Mouse (Mus musculus) forebrain, embryonic 15.5 days (tissue): ENCODE data around the gene Smim24. TPM values are rescaled to one million over a fixed set of nuclear protein-coding genes. Genes with fewer than 3 reads are reported as not detected.

Experiments used
- ATAC-seq: fragments of 200-750 bp; cut with Nextera tagmentation; replicated peaks from 2 replicates; pipeline ENCODE4 v1.8.0; 2017; ENCODE audit warnings: mild to moderate bottlenecking, moderate TSS enrichment, moderate library complexity
- H3K27ac ChIP-seq: fragments of 300-500 bp; sonication (generic); replicated peaks from 2 replicates; pipeline ENCODE4 v1.5.1; 2015; ENCODE audit warnings: mild to moderate bottlenecking, inconsistent platforms
- H3K27me3 ChIP-seq: fragments of 300-500 bp; sonication (generic); 2 replicates; pipeline ENCODE4 v1.6.1; 2015; ENCODE audit warnings: inconsistent platforms
- H3K36me3 ChIP-seq: fragments of 300-500 bp; sonication (generic); 2 replicates; pipeline ENCODE4 v1.6.1; 2015; ENCODE audit warnings: mild to moderate bottlenecking, inconsistent platforms
- H3K4me1 ChIP-seq: fragments of 300-500 bp; sonication (generic); 2 replicates; pipeline ENCODE4 v1.6.1; 2015; ENCODE audit warnings: inconsistent platforms
- H3K4me2 ChIP-seq: fragments of 300-500 bp; sonication (generic); replicated peaks from 2 replicates; pipeline ENCODE4 v1.6.1; 2015; ENCODE audit warnings: mild to moderate bottlenecking, inconsistent platforms
- H3K4me3 ChIP-seq: fragments of 300-500 bp; sonication (generic); 2 replicates; pipeline ENCODE4 v1.5.1; 2015; ENCODE audit warnings: mild to moderate bottlenecking, inconsistent platforms
- H3K9ac ChIP-seq: fragments of 300-500 bp; sonication (generic); replicated peaks from 2 replicates; pipeline ENCODE4 v1.6.1; 2015; ENCODE audit warnings: mild to moderate bottlenecking, inconsistent platforms
- H3K9me3 ChIP-seq: fragments of 300-500 bp; sonication (generic); 2 replicates; pipeline ENCODE4 v1.6.1; 2016; ENCODE audit warnings: inconsistent platforms
- WGBS: fragments of 180-500 bp; shearing (Covaris S2); methylation state at CpG from one replicate; pipeline ENCODE4 v1.1.7; 2015; ENCODE audit warnings: mixed read lengths; 5-methylcytosine and 5-hydroxymethylcytosine counted together
- polyA plus RNA-seq: library from polyadenylated mRNA; unstranded; fragments of >200 nt; fragmentation: Nextera tagmentation; extraction: Ambion mirVana; gene quantifications from 2 replicates; pipeline ENCODE4 v1.2.1, GENCODE M21; 2015

Gene Smim24
- polyA plus RNA-seq, 1 experiment from 2014 or later, result 1.8 TPM

GRCm38 (mm10) chr10:81406504-81407440 is 13.9 kb downstream of the Smim24 start:
- 28% methylated on average over 24 of the region's 24 CpGs for WGBS
- no peak for ATAC-seq
- H3K9me3 ChIP-seq, result no peaks in the 10 kb centered on the region
- H3K4me3 ChIP-seq, result no peak overlapping the region
- no peak overlapping the region for H3K9ac ChIP-seq
- peaks cover 10% of the 10 kb centered on the region; the same call in 1 of the 2 replicates for H3K27me3 ChIP-seq
- no peak overlapping the region for H3K4me2 ChIP-seq
- H3K36me3 ChIP-seq, result peaks cover 23% of the 10 kb centered on the region
- H3K27ac ChIP-seq, result no peak overlapping the region
- peaks cover 49% of the 10 kb centered on the region for H3K4me1 ChIP-seq

DNA sequence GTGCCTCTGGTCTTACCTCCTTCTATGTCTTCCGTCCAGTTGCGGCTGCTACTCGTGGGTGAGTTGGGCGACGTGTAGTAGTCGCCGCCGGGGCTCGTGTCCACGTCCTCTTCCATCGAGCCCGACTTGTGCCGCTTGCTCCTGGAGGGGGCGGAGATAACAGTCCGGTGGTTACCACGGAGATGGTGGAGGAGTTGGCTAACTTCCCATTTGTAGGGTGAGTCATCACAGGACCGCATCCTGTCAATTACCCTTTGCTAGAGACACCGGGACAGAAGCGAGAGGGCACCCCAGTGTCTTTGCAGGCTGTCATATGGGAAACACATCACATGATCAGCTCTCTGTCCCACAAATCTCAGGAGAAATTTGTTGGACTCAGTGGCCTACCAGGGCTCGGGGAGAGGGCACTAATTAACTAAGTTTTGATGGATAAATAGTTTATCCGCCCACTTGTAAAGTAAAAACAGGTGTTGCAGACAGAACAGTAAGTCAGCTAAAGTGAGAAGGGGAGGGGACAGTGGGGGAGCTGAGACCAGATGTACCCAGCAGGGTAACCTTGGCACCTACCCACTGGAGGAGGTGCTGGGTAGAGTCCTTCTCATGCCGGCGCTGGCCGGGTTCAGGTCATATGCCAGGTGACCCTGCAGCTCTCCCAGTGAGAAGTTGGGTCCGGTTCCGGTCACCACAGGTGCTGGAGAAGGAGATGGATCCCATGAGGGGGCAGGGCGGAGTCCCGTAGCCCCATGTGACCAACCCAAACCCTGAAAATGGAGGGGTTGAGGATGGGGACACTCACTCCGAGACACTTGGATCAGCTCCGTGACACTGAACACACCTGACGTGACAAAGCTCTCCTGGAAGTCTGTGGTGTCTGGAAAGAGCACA is 14.9 kb downstream of the Smim24 start:
- peaks cover 23% of the 10 kb centered on the region for H3K36me3 ChIP-seq
- no peak overlapping the region for H3K4me2 ChIP-seq
- no peak overlapping the region for H3K27ac ChIP-seq
- H3K9ac ChIP-seq, result no peak overlapping the region
- no peak overlapping the region for H3K4me3 ChIP-seq
- peaks cover 48% of the 10 kb centered on the region for H3K4me1 ChIP-seq
- 28% methylated on average over 31 of the region's 31 CpGs for WGBS
- peaks cover 10% of the 10 kb centered on the region; the same call in 1 of the 2 replicates for H3K27me3 ChIP-seq
- H3K9me3 ChIP-seq, result no peaks in the 10 kb centered on the region
- ATAC-seq, result no peak

GRCm38 (mm10) chr10:81408424-81408729 is 15.5 kb downstream of the Smim24 start:
- WGBS, result 53% methylated on average over 13 of the region's 13 CpGs
- no peak overlapping the region for H3K4me3 ChIP-seq
- H3K36me3 ChIP-seq, result peaks cover 23% of the 10 kb centered on the region
- ATAC-seq, result no peak
- peaks cover 10% of the 10 kb centered on the region; the same call in 1 of the 2 replicates for H3K27me3 ChIP-seq
- H3K9me3 ChIP-seq, result no peaks in the 10 kb centered on the region
- no peak overlapping the region for H3K27ac ChIP-seq
- peaks cover 45% of the 10 kb centered on the region for H3K4me1 ChIP-seq
- no peak overlapping the region for H3K9ac ChIP-seq
- H3K4me2 ChIP-seq, result no peak overlapping the region

DNA sequence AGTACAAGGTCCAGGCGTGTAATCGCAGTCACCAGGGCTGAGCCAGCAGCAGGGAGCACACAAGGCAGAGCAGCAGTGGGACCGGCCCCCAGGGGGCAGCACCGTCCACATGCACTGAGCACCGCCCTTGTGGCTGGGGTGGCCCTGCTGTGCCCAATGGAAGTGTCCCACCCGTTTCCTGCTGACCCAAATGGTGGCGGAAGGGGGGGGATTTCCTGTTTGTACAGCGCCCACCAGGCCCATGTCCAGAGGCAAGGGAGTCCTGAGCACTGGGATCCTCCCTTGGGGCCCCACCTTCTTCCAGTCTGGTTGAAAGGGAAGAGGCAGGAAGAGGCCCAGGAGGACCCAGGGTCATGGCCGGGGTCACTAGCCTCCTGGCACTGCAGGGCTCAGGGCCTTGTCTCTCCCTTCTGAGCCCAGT is 16.0 kb downstream of the Smim24 start:
- no peak overlapping the region for H3K27ac ChIP-seq
- WGBS, result 24% methylated on average over 9 of the region's 9 CpGs
- H3K27me3 ChIP-seq, result peaks cover 10% of the 10 kb centered on the region; the same call in 1 of the 2 replicates
- no peak overlapping the region for H3K4me3 ChIP-seq
- H3K4me2 ChIP-seq, result no peak overlapping the region
- H3K9ac ChIP-seq, result no peak overlapping the region
- ATAC-seq, result peak; percentile 29; the same call in 1 of the 2 replicates
- peaks cover 23% of the 10 kb centered on the region for H3K36me3 ChIP-seq
- H3K4me1 ChIP-seq, result peaks cover 47% of the 10 kb centered on the region
- H3K9me3 ChIP-seq, result no peaks in the 10 kb centered on the region

GRCm38 (mm10) chr10:81409330-81409729 is 16.5 kb downstream of the Smim24 start:
- Histone ChIP-seq H3K4me2 (no peak overlapping the region), H3K9ac (no peak overlapping the region), H3K27me3 (peaks cover 9% of the 10 kb centered on the region; the same call in 1 of the 2 replicates), H3K36me3 (peaks cover 23% of the 10 kb centered on the region), H3K4me1 (peaks cover 52% of the 10 kb centered on the region), H3K9me3 (no peaks in the 10 kb centered on the region), H3K4me3 (no peak overlapping the region), H3K27ac (no peak overlapping the region)
- no peak for ATAC-seq
- WGBS, result 14% methylated on average over 8 of the region's 8 CpGs

GRCm38 (mm10) chr10:81410350-81410749 is 17.5 kb downstream of the Smim24 start:
- H3K4me2 ChIP-seq, result no peak overlapping the region
- H3K36me3 ChIP-seq, result peaks cover 20% of the 10 kb centered on the region
- no peak for ATAC-seq
- no peak overlapping the region for H3K9ac ChIP-seq
- H3K27ac ChIP-seq, result no peak overlapping the region
- WGBS, result 73% methylated on average over 4 of the region's 4 CpGs
- H3K4me3 ChIP-seq, result no peak overlapping the region
- no peaks in the 10 kb centered on the region for H3K9me3 ChIP-seq
- peaks cover 62% of the 10 kb centered on the region for H3K4me1 ChIP-seq
- 0 out of 2 replicates have a peak, but pooled peaks cover 3% of the 10 kb centered on the region for H3K27me3 ChIP-seq

DNA sequence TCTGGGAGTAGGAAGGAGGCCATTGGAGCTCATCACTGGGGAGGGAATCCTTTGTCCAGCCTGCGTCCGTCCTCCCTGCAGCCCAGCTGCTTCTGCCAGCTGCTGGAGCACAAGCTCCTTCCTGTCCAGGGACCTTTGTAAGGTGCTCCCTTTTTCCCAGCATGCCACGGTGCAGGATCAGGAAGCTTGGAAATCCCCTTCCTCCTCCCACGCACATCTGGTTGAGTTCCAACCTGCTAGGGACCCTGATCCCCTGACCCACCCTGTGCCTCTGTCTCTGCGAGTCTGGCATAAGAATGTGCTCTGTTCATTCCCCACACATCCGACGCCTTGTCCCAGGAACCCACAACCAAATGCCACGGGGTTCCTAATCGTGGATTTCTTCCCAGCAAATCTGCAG is 18.1 kb downstream of the Smim24 start:
- Histone ChIP-seq H3K9me3 (no peaks in the 10 kb centered on the region), H3K4me1 (peaks cover 62% of the 10 kb centered on the region), H3K4me3 (no peak overlapping the region), H3K27me3 (0 out of 2 replicates have a peak, but pooled peaks cover 3% of the 10 kb centered on the region), H3K4me2 (no peak overlapping the region), H3K9ac (no peak overlapping the region), H3K36me3 (peaks cover 15% of the 10 kb centered on the region; the same call in 1 of the 2 replicates), H3K27ac (peak overlapping the region; percentile 82)
- no peak for ATAC-seq
- 76% methylated on average over 9 of the region's 9 CpGs for WGBS

- Histone ChIP-seq H3K9ac (no peak overlapping the region; the same call in 1 of the 2 replicates), H3K9me3 (no peaks in the 10 kb centered on the region), H3K27ac (peak overlapping the region; percentile 82), H3K27me3 (0 out of 2 replicates have a peak, but pooled peaks cover 3% of the 10 kb centered on the region), H3K4me3 (no peak overlapping the region), H3K4me2 (no peak overlapping the region), H3K4me1 (peaks cover 68% of the 10 kb centered on the region), H3K36me3 (peaks cover 11% of the 10 kb centered on the region; the same call in 1 of the 2 replicates)
- WGBS, result 60% methylated on average over 18 of the region's 18 CpGs
- ATAC-seq, result no peak
Observed at GRCm38 (mm10) chr10:81411471-81412400, 18.9 kb downstream of the Smim24 start.

- Histone ChIP-seq H3K36me3 (0 out of 2 replicates have a peak, but pooled peaks cover 6% of the 10 kb centered on the region), H3K4me3 (no peak overlapping the region), H3K4me2 (no peak overlapping the region), H3K9me3 (no peaks in the 10 kb centered on the region), H3K9ac (no peak overlapping the region), H3K27ac (peak overlapping the region; percentile 82), H3K27me3 (0 out of 2 replicates have a peak, but pooled peaks cover 3% of the 10 kb centered on the region), H3K4me1 (peaks cover 69% of the 10 kb centered on the region)
- 69% methylated on average over 16 of the region's 16 CpGs for WGBS
- ATAC-seq, result no peak
Observed at GRCm38 (mm10) chr10:81412586-81413309, 19.9 kb downstream of the Smim24 start.

DNA sequence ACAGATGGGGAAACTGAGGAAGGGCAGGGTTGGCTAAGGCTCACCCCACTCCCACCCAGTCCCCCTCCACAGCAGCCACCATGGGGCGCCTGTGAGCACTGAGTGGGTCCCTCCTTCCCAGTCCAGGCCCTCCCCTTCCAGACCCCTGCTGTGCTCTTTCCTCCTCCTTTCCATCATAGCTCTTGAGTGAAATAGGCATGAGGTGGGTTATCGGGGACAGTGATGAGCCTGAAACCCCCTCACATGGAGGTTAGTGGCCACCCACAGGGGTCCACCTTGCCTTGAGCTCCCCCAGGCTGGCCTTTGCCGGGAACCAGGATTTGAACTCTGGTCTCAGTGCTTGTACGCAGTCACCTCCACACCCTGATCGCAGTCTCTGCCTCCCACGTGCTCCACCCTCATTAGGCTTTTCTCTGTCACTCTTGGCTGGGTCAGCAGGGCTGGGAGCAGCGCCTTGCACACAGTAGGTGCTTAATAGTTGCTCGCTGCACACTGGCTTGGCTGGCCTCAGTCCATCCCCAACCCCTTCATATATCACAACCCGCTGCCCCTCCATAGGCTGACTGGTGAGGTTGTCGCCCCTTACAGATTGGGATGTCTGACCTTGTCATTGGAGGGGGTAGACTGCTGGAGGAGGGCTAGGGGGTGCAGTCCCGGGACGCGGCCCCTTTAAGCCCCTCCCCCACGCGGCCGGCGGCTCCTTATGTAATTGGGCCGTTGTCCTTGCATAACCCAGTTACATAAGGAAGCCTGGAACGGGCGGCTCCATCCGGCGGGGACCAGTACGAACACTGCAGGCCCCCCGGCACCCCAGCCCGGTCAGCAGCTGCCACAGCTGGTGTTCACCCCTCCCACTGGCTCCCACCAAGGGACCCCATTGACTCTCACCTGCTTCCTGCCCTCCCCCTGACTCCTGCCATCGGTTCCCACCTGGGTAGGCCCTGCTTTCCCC is 20.7 kb downstream of the Smim24 start:
- Histone ChIP-seq H3K4me1 (peaks cover 70% of the 10 kb centered on the region), H3K4me3 (no peak overlapping the region), H3K9ac (no peak overlapping the region), H3K27me3 (no peaks in the 10 kb centered on the region), H3K9me3 (no peaks in the 10 kb centered on the region), H3K36me3 (no peaks in the 10 kb centered on the region), H3K4me2 (no peak overlapping the region; the same call in 1 of the 2 replicates), H3K27ac (no peak overlapping the region)
- WGBS, result 27% methylated on average over 26 of the region's 26 CpGs
- ATAC-seq, result no peak
